In genomic region chr3:114463267-114463666, GRCm38 (mm10) we compare ENCODE assay signal across 19 mouse cellular contexts.
"Had no signal": no experiment of that assay in that cellular context is flagged by ENCODE, and none has a peak within 500 bp of the region (broad histone marks: within the 10 kb centered on the region; RNA-seq: fewer than 3 reads in every experiment).

No protein-coding gene starts in this region.

- H3K4me3 ChIP-seq: limb, embryonic 12.5 days; limb, embryonic 15.5 days had no signal

- DNase-seq: kidney, adult 18-20 months; kidney, adult 9 months; kidney, postnatal 14 days; kidney, postnatal 4 days; left cerebral cortex, postnatal 4 days; liver, postnatal 0 days; lung, embryonic 14.5 days; right cerebral cortex, adult 18-20 months; right cerebral cortex, postnatal 14 days; right cerebral cortex, postnatal 4 days; thymus, postnatal 25 days had no signal

- H3K9me3 ChIP-seq: limb, embryonic 12.5 days; limb, embryonic 15.5 days had no signal

- ATAC-seq: intestine, embryonic 16.5 days; liver, postnatal 0 days; lung, postnatal 0 days had no signal

- H3K27ac ChIP-seq: limb, embryonic 12.5 days; limb, embryonic 15.5 days; liver, embryonic 14.5 days; macrophage; stomach, postnatal 0 days had no signal

- H3K9ac ChIP-seq: limb, embryonic 12.5 days; limb, embryonic 15.5 days; liver, embryonic 14.5 days; liver, postnatal 0 days; lung, embryonic 14.5 days had no signal

- H3K36me3 ChIP-seq: limb, embryonic 12.5 days; limb, embryonic 15.5 days had no signal

- H3K27me3 ChIP-seq: limb, embryonic 12.5 days; limb, embryonic 15.5 days had no signal

- H3K4me2 ChIP-seq: limb, embryonic 12.5 days; limb, embryonic 15.5 days; liver, embryonic 11.5 days; lung, embryonic 14.5 days had no signal

- H3K4me1 ChIP-seq: limb, embryonic 12.5 days; limb, embryonic 15.5 days had no signal
